Mouse (Mus musculus) left cerebral cortex, adult 9 months (tissue): ENCODE data around the gene Sp3.
A peak's percentile ranks its signal among the peaks of the same experiment; 100 is the strongest.
"Not testable (repeated sequence)": the region's sequence is repeated elsewhere in the genome, so short reads cannot be mapped to it uniquely, and the experiment has no call there.

Experiments
- DNase-seq, 2 experiments: peaks; one replicate each; pipeline ENCODE4 v3.0.0; 2022; ENCODE audit warnings: low spot score in 2 of 2

The Sp3 gene

GRCm38 (mm10) chr2:72992497-72992896, 12.3 kb upstream of the Sp3 start:
- DNase-seq, result no peak

DNA sequence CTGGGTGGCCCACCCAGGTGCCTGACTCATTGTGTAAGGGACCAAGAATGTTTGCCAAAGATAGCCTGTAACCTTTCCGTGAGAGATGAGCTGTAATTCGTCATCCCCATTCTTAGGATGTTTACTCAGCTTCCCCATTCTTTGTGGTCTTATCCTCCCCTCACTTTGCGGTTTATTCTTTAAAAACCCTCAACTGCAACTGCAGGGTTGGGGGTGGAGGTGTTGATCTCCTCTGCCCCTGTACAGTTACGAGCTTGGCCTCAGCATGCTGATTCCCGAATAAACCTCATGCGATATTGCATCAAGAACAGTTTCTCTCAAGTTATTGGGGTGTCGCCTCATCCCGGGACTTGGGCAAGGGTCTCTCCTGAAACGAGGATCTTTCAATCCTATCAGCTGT, 8.7 kb upstream of the Sp3 start:
- not testable (repeated sequence) for DNase-seq

DNA sequence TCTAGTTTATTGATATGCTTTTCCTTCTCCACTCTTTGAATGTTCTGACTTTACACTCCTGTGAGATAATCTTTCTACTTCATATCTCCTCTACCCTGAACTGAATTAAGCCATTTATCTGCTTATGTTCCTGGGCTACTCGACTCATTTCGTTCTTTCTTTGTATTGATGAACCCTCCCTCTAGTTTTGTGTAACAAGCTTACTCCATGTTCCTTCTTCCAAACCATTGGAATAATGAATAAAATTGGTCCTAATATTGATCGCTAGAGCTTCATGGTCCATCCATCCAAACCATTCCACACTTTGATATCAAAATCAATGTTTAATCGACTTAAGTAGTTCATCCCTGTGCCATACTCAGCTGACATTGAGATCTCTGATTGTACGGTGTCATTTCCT, 6.4 kb upstream of the Sp3 start, which contains the start of gene Gm11084:
Gm11084 (minus strand) TSS at position 101 of the 400 bp plus-strand sequence.
- DNase-seq, result no peak

DNA sequence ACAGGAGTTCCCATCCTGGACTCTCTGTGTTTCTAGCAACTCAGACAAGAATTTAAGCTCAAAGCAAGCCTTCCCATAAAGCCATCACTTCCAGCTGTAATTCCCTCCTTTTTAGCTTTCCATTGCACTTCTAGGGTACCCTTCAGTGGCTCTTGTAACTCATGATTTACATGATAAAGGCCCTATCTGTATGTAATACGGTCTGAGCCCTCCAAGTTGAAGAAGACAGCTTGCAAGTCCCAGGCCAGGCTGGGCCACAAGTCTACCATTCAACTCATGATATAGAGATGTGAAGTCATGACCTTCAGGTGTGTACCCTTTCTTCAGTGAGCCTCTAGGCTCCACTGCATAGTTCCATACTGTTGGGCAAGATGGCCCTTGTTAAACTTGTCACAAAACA, 5.3 kb upstream of the Sp3 start:
- DNase-seq, result no peak

DNA sequence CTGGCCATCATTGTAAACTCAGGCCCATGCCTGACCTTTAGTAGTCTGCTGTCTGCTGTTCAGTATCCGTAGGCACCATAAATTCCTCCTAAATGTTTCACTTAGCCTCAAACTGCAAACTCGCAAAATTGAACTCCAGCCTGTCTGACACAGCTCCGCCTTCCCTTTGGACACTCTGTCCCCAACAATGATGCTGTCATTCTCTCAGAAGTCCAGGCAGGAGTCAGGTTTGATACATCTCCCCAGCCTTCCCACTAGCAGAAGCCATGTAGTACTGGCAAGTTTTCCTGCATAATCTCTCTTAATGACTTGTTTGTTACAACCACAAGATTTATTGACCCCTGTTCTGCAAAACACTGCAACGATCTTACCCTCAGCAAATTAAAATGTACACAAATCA, 4.6 kb upstream of the Sp3 start:
- DNase-seq, result no peak

DNA sequence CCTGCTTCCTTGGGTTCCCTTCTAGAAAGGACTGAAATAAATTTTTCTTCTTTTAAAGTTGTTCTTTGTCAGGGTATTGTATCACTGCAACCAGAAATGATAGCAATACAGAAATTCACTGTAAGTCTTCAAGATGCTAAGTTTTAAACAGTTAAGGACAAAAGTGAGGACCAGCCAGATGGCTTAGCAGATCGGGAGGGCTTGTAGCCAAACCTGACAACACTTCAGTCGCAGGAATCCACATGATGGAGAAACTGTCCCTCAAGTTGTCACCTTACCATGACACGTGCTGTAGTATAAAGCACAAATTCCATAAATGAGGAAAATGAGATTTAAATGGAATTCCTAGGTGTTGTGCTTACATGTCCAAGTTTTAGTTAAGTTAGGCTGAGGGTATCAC, 3.0 kb upstream of the Sp3 start:
- no peak for DNase-seq

GRCm38 (mm10) chr2:72982110-72982785, 2.0 kb upstream of the Sp3 start:
- DNase-seq, result no peak

DNA sequence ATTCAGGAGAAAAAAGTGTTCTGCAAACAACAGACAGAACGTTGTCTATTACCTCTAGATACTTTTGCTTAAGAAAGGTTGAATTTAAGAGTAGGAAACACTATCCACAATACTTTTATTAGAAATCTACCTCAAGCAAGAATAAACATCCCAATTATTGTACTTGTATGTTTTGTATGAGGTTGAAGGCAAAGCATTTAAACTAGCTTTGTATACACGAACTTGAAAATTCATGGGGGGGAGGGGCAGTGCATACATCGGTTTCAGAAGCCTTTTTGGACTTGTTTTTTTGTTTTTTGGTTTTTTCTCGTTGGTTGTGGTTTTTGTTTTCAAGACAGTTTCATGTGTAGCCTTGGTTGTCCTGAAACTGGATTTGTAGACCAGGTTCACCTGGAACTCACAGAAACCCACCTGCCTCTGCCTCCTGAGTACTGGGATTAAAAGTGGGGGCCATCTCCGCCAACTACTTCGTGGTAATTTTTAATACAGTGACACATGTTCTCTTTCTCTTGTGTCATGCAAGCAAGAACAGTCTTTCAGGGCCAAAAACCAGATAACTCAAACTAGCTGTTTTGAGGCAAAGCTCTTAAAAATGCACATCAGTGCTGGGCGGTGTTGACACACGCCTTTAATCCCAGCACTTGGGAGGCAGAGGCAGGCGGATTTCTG, 1.3 kb upstream of the Sp3 start:
- no peak for DNase-seq

DNA sequence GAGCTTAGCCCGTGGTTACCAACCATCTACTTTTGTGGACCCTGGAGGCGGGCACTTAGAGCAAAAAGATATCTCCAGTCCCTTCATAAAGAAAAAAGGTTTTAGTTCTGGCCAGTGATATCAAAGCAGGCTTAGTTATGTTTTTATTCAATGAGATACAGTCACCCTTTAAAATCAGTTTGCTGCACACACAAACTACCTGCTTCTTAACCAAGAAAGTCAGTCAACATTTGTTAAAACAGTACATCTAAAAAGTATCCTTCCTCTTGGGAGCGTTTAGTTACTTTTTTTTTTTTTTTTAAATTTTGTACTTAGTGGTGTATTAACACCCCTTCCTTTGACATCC, 802 bp upstream of the Sp3 start:
- no peak for DNase-seq

DNA sequence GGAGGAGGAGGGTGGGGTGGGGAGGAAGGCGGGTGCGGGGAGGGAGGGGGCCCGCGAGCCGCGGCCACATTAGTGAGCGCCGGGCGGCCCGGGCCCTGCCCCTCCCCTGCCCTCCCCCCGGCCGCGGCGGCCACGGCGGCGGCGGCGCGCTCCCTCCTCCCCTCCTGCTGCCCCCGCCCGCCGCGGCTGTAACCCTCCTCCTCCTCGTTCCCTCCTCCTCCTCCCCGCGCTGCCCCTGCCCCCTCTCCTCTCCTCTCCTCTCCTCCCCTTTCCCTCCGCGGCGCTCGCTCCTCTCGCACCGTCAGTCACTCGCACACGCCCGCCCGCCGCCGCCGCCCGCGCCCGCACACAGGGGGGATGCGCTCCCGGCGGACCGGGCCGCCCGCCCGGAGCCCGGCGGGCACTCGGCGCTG, 581 bp downstream of the Sp3 start:
- DNase-seq, result peak; percentile 45 to 67

DNA sequence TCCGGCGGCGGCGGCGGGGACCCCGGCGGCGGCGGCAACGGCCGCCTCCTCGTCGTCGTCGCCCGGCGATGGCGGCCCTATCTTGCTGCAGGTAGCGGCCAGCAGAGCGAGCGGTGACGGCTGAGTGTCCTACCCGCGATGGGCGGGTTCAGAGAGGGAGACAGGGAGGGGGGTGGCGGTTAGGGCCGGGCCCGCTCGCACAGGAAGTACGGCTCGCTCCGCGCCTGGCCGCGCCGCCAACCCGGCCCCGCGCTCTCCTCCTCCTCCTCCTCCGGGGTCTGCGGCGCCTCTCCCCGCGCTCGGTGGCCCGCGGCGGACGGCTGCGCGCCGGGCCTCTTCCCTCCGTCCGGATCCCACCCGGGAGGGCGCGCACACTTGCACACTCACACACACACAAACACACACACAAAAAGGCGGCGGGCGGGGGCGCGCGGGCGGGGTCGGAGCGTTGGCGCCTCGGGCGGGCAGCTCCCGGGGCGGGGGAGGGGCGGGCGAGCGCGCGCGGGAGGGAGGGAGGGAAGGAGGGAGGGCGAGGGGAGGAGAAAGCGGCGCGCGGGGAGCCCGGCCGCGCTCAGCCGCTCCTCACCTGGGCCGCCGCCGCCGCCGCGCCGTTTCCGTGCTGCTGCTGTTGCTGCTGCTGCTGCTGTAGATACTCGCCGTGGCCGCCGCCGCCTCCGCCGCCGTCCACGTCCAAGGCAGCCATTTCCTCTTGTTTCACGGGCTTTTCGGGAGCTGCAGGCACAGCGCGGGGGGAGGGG, 1.2 kb downstream of the Sp3 start:
- peak; percentile 53 to 81 for DNase-seq

- peak in 1 of 2 experiments; percentile 37 for DNase-seq
Observed at GRCm38 (mm10) chr2:72978473-72978872, 1.8 kb downstream of the Sp3 start.

GRCm38 (mm10) chr2:72977272-72977671, 3.0 kb downstream of the Sp3 start:
- DNase-seq, result no peak

DNA sequence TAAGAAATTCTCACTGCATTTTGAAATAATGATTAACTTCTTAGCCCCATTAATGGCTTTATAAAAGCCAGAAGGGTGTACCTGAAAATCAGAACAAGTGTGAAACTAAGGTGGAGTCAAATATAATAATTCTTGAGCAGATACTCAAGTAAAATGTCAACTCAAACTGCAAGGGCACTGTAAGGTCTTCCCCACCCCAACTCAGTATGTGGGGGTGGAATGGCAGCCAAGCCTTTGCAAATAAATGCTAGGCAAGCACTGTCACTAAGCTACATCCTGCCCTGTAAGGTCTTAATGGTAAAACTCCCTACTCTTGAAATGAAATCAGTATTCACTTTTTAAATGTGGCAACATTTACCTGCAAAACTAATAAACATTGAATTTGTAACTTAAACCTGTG, 4.2 kb downstream of the Sp3 start:
- DNase-seq, result no peak

DNA sequence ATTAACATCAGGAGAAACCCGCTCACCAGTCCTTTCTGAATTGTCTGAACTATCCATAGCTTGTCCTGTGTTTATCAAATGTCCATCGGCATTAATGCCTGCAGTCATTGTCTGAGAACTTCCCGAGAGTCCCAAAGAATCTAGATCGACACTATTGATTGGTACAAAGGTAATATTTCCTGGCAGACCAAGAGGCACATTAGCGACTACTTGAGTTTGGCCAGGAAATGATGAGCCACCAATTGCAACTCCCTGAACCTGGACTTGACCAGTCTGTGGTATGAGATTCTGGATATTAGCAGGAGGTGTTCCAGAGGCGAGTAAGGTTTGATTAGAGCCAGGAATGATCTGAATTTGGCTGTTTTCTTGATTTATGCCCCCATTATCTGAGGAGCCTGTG, 9.4 kb downstream of the Sp3 start:
- no peak for DNase-seq

GRCm38 (mm10) chr2:72970302-72970701, 9.9 kb downstream of the Sp3 start:
- no peak for DNase-seq

GRCm38 (mm10) chr2:72968536-72968935, 11.7 kb downstream of the Sp3 start:
- no peak for DNase-seq

- DNase-seq, result no peak
Observed at GRCm38 (mm10) chr2:72965450-72965849, 14.8 kb downstream of the Sp3 start.

DNA sequence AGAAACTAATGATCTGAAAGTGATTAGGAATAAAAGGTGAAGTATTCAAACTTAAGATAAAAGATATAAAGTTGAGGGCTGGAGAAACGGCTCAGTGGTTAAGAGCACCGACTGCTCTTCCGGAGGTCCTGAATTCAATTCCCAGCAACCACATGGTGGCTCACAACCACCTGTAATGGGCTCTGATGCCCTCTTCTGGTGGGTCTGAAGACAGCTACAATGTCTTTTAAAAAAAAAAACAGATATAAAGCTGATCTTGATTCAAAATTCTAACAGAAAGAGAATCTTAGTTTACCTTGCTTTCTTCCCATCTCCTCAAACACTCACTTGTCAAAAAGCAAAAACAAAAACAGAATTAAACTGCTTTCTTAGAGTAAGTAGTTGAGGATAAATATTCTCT, 23.8 kb downstream of the Sp3 start:
- DNase-seq, result no peak

DNA sequence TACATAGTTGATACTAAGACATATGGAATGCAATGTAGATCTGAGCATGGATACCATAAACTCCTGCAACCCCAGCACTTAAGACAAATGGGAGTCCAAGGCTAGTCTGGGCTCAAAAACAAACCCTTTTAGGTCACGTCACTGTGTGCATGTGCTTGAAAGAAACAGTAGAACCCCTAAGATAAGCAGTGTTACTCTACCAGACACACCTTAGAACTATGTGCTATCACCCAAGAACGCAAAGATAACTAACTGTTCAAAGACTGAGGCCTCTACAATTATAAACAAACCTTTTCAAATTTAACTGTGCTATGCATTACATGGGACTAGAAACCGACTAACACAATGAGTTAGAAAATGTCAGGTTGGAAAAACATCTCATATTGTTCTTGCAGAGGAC, 27.3 kb downstream of the Sp3 start:
- no peak for DNase-seq

DNA sequence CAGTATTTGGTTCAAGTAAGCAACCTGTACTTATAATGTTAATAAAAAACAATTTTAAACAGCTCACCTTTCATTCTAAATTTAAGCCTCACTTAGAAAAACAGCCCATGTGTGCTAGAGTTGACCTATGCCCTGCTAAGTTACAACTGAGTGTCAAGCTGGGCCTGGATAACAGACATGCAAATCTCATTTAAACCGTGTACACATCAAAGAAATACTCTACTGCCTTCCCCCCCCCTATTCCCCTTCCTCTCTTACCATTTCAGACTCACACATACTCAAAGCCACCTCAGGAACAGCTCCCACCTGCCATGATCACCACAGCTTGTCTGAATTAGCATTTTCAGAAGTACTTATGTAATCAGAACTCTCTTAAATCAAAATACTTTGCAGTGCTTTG, 44.3 kb downstream of the Sp3 start:
- DNase-seq, result no peak

GRCm38 (mm10) chr2:72932186-72932585, 48.1 kb downstream of the Sp3 start:
- DNase-seq, result no peak

DNA sequence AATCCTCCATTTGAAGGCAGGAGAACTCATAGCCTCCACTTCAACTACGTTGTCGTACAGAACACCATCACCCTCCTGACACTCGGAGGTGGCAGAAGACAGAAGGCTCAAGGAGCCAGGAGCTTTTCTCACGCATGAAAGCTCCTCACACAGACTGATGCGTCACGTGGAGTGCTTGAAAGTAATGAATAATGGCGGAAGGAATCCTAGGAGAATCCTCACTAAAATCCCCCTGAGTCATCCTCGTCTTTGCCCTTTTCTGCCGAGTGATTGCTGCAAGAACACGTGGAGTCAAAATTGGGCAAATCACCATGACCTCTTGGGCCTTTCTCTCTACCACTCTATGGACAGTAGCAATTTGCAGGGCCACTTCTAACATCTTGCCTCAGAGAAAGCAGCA, 55.3 kb downstream of the Sp3 start:
- no peak for DNase-seq
